ENCODE assay signal across 10 mouse cellular contexts in genomic region chr10:45800070-45800851, GRCm38 (mm10).
DNase-seq lines count a peak whose midpoint lies in the region; ATAC-seq and TF ChIP-seq lines count a peak whose summit lies in the region.
"Had no signal": no experiment of that assay in that cellular context is flagged by ENCODE, and none has a peak within 500 bp of the region (broad histone marks: within the 10 kb centered on the region; RNA-seq: fewer than 3 reads in every experiment).

No protein-coding gene starts in this region.

- in situ Hi-C loops in ES-E14 (cut with MboI; ENCODE audit: low sequenced_read_pairs in 2 of 2, unreplicated experiment in 2 of 2), result loop anchor here in 1 of 2 experiments (10.0 kb wide), 1 partner anchor 415 kb away; no protein-coding TSS in a partner anchor

- no peaks in the 10 kb centered on the region for H3K27me3 ChIP-seq in hindbrain, embryonic 11.5 days (ENCODE audit: control insufficient read depth, insufficient read depth, low read length)
- H3K27me3 ChIP-seq in hindbrain, embryonic 16.5 days (replicated peaks; ENCODE audit: control insufficient read depth, insufficient read depth, low read length), result no peaks in the 10 kb centered on the region
- H3K27me3 ChIP-seq in midbrain, embryonic 12.5 days, result 0 out of 2 replicates have a peak, but pooled peaks cover 7% of the 10 kb centered on the region
- H3K27me3 ChIP-seq: embryonic facial prominence, embryonic 12.5 days; liver, embryonic 13.5 days had no signal

- H3K4me2 ChIP-seq in hindbrain, embryonic 11.5 days (replicated peaks; ENCODE audit: low read depth, low read length), result no peak overlapping the region
- H3K4me2 ChIP-seq in hindbrain, embryonic 16.5 days (ENCODE audit: low read length), result no peak overlapping the region
- H3K4me2 ChIP-seq in midbrain, embryonic 12.5 days (replicated peaks), result no peak overlapping the region
- H3K4me2 ChIP-seq: embryonic facial prominence, embryonic 12.5 days; liver, embryonic 13.5 days had no signal

- H3K9me3 ChIP-seq in hindbrain, embryonic 11.5 days (ENCODE audit: control insufficient read depth, low read length), result no peaks in the 10 kb centered on the region
- no peaks in the 10 kb centered on the region for H3K9me3 ChIP-seq in hindbrain, embryonic 16.5 days (ENCODE audit: control insufficient read depth, low read length)
- H3K9me3 ChIP-seq in ES-E14 (ENCODE audit: control insufficient read depth, insufficient read depth, low read depth, low read length), result no peaks in the 10 kb centered on the region
- no peaks in the 10 kb centered on the region for H3K9me3 ChIP-seq in midbrain, embryonic 12.5 days
- H3K9me3 ChIP-seq: embryonic facial prominence, embryonic 12.5 days; liver, embryonic 13.5 days had no signal

- H3K9ac ChIP-seq in hindbrain, embryonic 11.5 days (ENCODE audit: low read depth, low read length), result no peak overlapping the region
- H3K9ac ChIP-seq in hindbrain, embryonic 16.5 days (ENCODE audit: low read depth, low read length), result no peak overlapping the region
- H3K9ac ChIP-seq in ES-E14 (ENCODE audit: insufficient read depth, low read depth, low read length, poor library complexity, severe bottlenecking), result no peak overlapping the region
- H3K9ac ChIP-seq in midbrain, embryonic 12.5 days (replicated peaks), result no peak overlapping the region
- H3K9ac ChIP-seq: embryonic facial prominence, embryonic 12.5 days; liver, embryonic 13.5 days had no signal

- 53% methylated on average over 12 of the region's 12 CpGs for WGBS in hindbrain, embryonic 11.5 days
- 48% methylated on average over 12 of the region's 12 CpGs for WGBS in hindbrain, embryonic 16.5 days
- 49% methylated on average over 12 of the region's 12 CpGs for WGBS in midbrain, embryonic 12.5 days

- DNase-seq in hindbrain, embryonic 11.5 days (ENCODE audit: low spot score), result peak; percentile 87
- peak; percentile 49 for DNase-seq in ES-E14 (ENCODE audit: low read depth, low spot score)
- DNase-seq in cerebellum, postnatal 10 days, result peak; percentile 70 to 74
- DNase-seq in gastrocnemius, postnatal 10 days, result peak; percentile 50
- peak; percentile 29 for DNase-seq in layer of hippocampus, adult 9-11 months
- peak; percentile 26 for DNase-seq in yolk sac, embryonic 10.5 days (ENCODE audit: low spot score)
- DNase-seq: liver, embryonic 13.5 days had no signal

- H3K4me1 ChIP-seq in hindbrain, embryonic 11.5 days (replicated peaks; ENCODE audit: control insufficient read depth, insufficient read depth, low read length), result no peaks in the 10 kb centered on the region
- no peaks in the 10 kb centered on the region for H3K4me1 ChIP-seq in hindbrain, embryonic 16.5 days (ENCODE audit: control insufficient read depth, insufficient read depth, low read depth, low read length)
- peaks cover 0 to 2% of the 10 kb centered on the region in 2 experiments; a peak in 1 of 4 replicates for H3K4me1 ChIP-seq in ES-E14 (ENCODE audit: control insufficient read depth in 2 of 2, insufficient read depth in 2 of 2, low read length in 2 of 2, poor library complexity in 1 of 2)
- H3K4me1 ChIP-seq in midbrain, embryonic 12.5 days, result no peaks in the 10 kb centered on the region
- H3K4me1 ChIP-seq: embryonic facial prominence, embryonic 12.5 days; liver, embryonic 13.5 days had no signal

- no peaks in the 10 kb centered on the region for H3K36me3 ChIP-seq in hindbrain, embryonic 11.5 days (ENCODE audit: control insufficient read depth, insufficient read depth, low read length)
- H3K36me3 ChIP-seq in hindbrain, embryonic 16.5 days (ENCODE audit: control insufficient read depth, insufficient read depth, low read length), result no peaks in the 10 kb centered on the region
- H3K36me3 ChIP-seq in ES-E14 (ENCODE audit: control insufficient read depth, insufficient read depth, low read length, poor library complexity, severe bottlenecking), result no peaks in the 10 kb centered on the region
- H3K36me3 ChIP-seq in midbrain, embryonic 12.5 days, result no peaks in the 10 kb centered on the region
- H3K36me3 ChIP-seq: embryonic facial prominence, embryonic 12.5 days; liver, embryonic 13.5 days had no signal

- ATAC-seq in hindbrain, embryonic 11.5 days (ENCODE audit: low FRiP score), result peak; percentile 88
- no peak for ATAC-seq in hindbrain, embryonic 16.5 days
- ATAC-seq in midbrain, embryonic 12.5 days (ENCODE audit: low FRiP score, low read depth), result peak; percentile 89

- no peak overlapping the region for H3K4me3 ChIP-seq in hindbrain, embryonic 11.5 days (ENCODE audit: low read depth, low read length)
- no peak overlapping the region for H3K4me3 ChIP-seq in hindbrain, embryonic 16.5 days (ENCODE audit: low read length)
- no peak overlapping the region for H3K4me3 ChIP-seq in ES-E14 (ENCODE audit: insufficient read depth in 1 of 2, low read depth in 1 of 2, low read length in 2 of 2, poor library complexity in 1 of 2, severe bottlenecking in 1 of 2)
- H3K4me3 ChIP-seq in midbrain, embryonic 12.5 days, result no peak overlapping the region
- H3K4me3 ChIP-seq: embryonic facial prominence, embryonic 12.5 days; liver, embryonic 13.5 days had no signal

- no peak overlapping the region for H3K27ac ChIP-seq in hindbrain, embryonic 11.5 days (ENCODE audit: low read depth, low read length)
- H3K27ac ChIP-seq in hindbrain, embryonic 16.5 days (ENCODE audit: low read depth, low read length), result no peak overlapping the region
- no peak overlapping the region for H3K27ac ChIP-seq in ES-E14 (ENCODE audit: insufficient read depth, low read depth, low read length, poor library complexity, severe bottlenecking)
- no peak overlapping the region for H3K27ac ChIP-seq in midbrain, embryonic 12.5 days (replicated peaks)
- H3K27ac ChIP-seq: embryonic facial prominence, embryonic 12.5 days; liver, embryonic 13.5 days had no signal

TF ChIP-seq in ES-E14, 5 proteins besides CTCF, POLR2A, EP300 and RAD21:
- no peak for TF ChIP-seq MAFK (IDR thresholded peaks at IDR 0.05; ENCODE audit: insufficient read depth, low read depth, low read length)
- peak; percentile 19; the same call in 1 of the 2 replicates for TF ChIP-seq ZC3H11A (IDR thresholded peaks at IDR 0.05; ENCODE audit: borderline replicate concordance, low read depth, low read length)

Comparison
In these comparisons a context has a peak if more than half of its experiments do, and no peak if none do; other contexts are left out.
1. DNase-seq: peak in every context shown above with its lines; median percentile 87 in hindbrain, embryonic 11.5 days; 72 in cerebellum, postnatal 10 days; 50 in gastrocnemius, postnatal 10 days; 49 in ES-E14; 29 in layer of hippocampus, adult 9-11 months; 26 in yolk sac, embryonic 10.5 days.